Mouse (Mus musculus) T-helper 1 cell (primary cell): ENCODE measurements around the gene Caskin1.

Experiments
- in situ Hi-C: fragments of 300-600 bp; cut with MboI, MseI; formaldehyde crosslinking; loops from one replicate; pipeline ENCODE4 v1.15.1; 2025; ENCODE audit warnings: high pct_unique_total_duplicates

The Caskin1 gene

GRCm38 (mm10) chr17:24488186-24488661 is at the start of gene Caskin1:
Caskin1 (plus strand) TSS chr17:24488601.
- in situ Hi-C loops = no loop called here

- in situ Hi-C loops = no loop called here
Measured at GRCm38 (mm10) chr17:24440377-24440776, 48.0 kb upstream of the Caskin1 start.

- in situ Hi-C loops = no loop called here
Measured at GRCm38 (mm10) chr17:24441148-24441547, 47.3 kb upstream of the Caskin1 start.

GRCm38 (mm10) chr17:24442107-24442506 is 46.3 kb upstream of the Caskin1 start:
- in situ Hi-C loops = no loop called here

GRCm38 (mm10) chr17:24442632-24443155 is 45.7 kb upstream of the Caskin1 start, which contains the start of gene Dnase1l2:
Dnase1l2 (minus strand) TSS chr17:24443105.
- in situ Hi-C loops = no loop called here

- in situ Hi-C loops = no loop called here
Measured at GRCm38 (mm10) chr17:24443409-24443808, 45.0 kb upstream of the Caskin1 start.

- in situ Hi-C loops = no loop called here
Measured at GRCm38 (mm10) chr17:24446590-24446989, 41.8 kb upstream of the Caskin1 start.

GRCm38 (mm10) chr17:24449507-24449906 is 38.9 kb upstream of the Caskin1 start:
- in situ Hi-C loops = no loop called here

- in situ Hi-C loops = no loop called here
Measured at GRCm38 (mm10) chr17:24451220-24451619, 37.2 kb upstream of the Caskin1 start.

GRCm38 (mm10) chr17:24453372-24453771 is 35.0 kb upstream of the Caskin1 start:
- in situ Hi-C loops = no loop called here

GRCm38 (mm10) chr17:24454218-24454755 is 34.1 kb upstream of the Caskin1 start:
- in situ Hi-C loops = no loop called here

GRCm38 (mm10) chr17:24454756-24455522 is 33.5 kb upstream of the Caskin1 start:
- in situ Hi-C loops = loop anchor here (5.0 kb wide), 1 partner anchor 973 kb away; no protein-coding TSS in a partner anchor

- in situ Hi-C loops = loop anchor here (5.0 kb wide), 1 partner anchor 973 kb away; no protein-coding TSS in a partner anchor
Measured at GRCm38 (mm10) chr17:24455523-24456206, 32.7 kb upstream of the Caskin1 start.

GRCm38 (mm10) chr17:24461580-24461979 is 26.8 kb upstream of the Caskin1 start:
- in situ Hi-C loops = no loop called here

- in situ Hi-C loops = no loop called here
Measured at GRCm38 (mm10) chr17:24462932-24463331, 25.5 kb upstream of the Caskin1 start.

- in situ Hi-C loops = no loop called here
Measured at GRCm38 (mm10) chr17:24463374-24464133, 24.8 kb upstream of the Caskin1 start.

GRCm38 (mm10) chr17:24468636-24469246 is 19.7 kb upstream of the Caskin1 start:
- in situ Hi-C loops = no loop called here

GRCm38 (mm10) chr17:24469336-24469909 is 19.0 kb upstream of the Caskin1 start:
- in situ Hi-C loops = no loop called here

GRCm38 (mm10) chr17:24469910-24470602 is 18.3 kb upstream of the Caskin1 start, which contains the start of the genes E4f1 and Pgp:
E4f1 (minus strand) TSS chr17:24470313.
Pgp (plus strand) TSS chr17:24470392.
- in situ Hi-C loops = no loop called here
